Mouse (Mus musculus) left cerebral cortex, adult 9 months (tissue): ENCODE measurements at regions not wholly inside any gene's neighbourhood (a gene's known extent, or its start where the extent isn't known, plus 50 kb on each side); places are given as distances from the start of the nearest gene placed in this dataset.

ENCODE experiments used
- DNase-seq, 2 experiments: peaks; one replicate each; pipeline ENCODE4 v3.0.0; 2022; ENCODE audit warnings: low spot score in 2 of 2

- no peak for DNase-seq
Measured at GRCm38 (mm10) chr1:120667776-120668175, 65.6 kb downstream of the En1 start.

- DNase-seq = no peak
Measured at GRCm38 (mm10) chr1:120683532-120684245, 81.5 kb downstream of the En1 start.

- DNase-seq = no peak
Measured at GRCm38 (mm10) chr1:120685650-120686244, 83.5 kb downstream of the En1 start.

GRCm38 (mm10) chr1:120691571-120691970, 89.4 kb downstream of the En1 start:
- no peak for DNase-seq

DNA sequence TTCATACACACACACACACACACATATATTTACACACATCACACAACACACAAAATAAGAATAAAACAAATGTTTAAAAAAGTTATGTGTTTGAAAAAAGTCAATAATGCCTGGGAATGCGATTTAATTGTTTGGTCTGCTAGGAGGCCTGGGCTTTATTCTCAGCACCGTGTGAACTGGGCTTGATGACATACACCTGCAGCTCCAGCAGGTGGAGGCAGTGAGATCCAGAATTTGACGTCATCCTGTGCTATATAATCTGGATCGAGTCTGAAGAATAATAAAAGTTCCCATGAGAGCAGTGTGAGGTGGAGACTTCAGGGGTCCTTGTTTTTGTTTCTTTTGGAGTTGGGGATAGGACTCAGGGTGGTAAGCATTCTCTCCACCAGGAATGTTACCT, 96.0 kb downstream of the En1 start:
- DNase-seq = no peak

GRCm38 (mm10) chr1:120704201-120704600, 102.0 kb downstream of the En1 start:
- DNase-seq = no peak

GRCm38 (mm10) chr1:120706011-120706410, 103.8 kb downstream of the En1 start:
- DNase-seq = no peak

DNA sequence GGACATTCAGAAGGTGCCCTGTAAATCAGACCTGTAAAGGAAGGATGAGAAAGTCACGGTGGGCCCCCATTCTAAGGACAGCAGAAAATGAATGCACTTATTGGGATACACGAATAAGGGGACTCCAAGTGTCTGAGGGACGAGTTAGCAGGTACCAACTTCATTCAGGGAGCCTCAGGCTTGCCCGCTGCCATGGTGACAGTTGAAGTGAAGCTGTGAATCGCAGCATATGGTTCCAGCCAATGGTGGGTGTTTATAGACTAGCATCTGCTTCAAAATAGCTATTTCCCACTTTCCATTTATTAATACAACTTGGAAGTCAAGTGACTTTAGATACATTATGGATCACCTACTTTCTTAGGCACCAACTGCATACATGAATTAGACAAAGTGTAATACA, 106.3 kb downstream of the En1 start:
- DNase-seq = peak; percentile 3 to 10

DNA sequence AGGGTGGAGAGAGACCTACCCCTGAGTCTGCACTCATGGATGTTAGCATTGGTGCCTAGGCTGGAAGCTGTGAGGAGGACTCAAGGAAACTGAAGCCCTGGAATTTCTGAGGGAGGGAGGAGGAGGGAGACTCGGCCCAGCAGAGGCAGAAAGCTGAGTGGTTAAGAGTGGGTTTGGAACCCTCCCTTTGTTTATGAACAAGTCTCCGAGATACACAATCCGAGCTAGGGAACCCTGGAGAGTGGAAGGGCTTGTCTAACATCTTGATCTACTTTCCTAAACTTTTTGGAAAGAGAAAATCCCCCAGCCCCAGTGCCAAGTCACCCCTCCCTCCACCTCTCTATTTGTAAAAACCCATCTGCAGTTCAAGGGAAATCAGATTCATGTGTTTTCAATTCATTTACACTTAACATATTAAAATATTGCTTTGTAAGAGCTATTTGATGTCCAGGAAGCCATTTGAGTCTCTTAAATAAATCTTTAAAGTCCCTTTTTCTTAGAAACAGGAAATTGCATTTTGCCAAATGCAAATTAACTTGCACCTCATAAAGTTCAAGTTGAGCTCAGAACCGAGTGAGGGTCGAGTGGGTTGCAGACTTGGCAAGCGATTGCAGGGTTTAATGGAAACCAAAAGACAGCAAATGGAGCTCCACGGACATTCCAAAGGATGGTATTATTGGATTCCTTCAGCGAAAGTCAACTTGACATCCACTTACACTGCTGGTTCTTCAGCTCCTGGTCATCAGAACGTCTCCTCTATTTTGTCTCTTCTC, 113.1 kb downstream of the En1 start:
- no peak for DNase-seq

- peak in 1 of 2 experiments; percentile 16 for DNase-seq
Measured at GRCm38 (mm10) chr1:120726777-120727176, 124.6 kb downstream of the En1 start.

GRCm38 (mm10) chr1:120727427-120727826, 125.2 kb downstream of the En1 start:
- no peak for DNase-seq

DNA sequence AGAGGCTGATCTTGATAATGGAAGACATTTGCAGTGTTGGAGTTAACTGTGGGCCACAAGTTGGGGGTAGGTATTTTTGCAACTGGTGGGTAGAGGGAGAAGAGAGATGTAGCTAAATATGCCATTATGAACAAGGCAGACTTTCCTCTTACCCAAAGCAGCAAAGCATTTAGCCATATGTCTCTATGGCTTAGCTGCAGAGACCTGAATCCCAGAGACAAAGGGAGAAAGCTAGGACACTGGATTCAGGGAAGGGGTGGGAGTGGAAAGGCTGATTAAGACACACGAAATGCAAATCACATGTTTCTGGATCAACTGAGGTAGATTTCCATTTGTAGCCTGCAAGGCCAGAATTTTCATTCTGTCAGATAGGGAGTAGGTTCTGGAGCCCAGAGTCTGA, 129.8 kb downstream of the En1 start:
- no peak for DNase-seq

DNA sequence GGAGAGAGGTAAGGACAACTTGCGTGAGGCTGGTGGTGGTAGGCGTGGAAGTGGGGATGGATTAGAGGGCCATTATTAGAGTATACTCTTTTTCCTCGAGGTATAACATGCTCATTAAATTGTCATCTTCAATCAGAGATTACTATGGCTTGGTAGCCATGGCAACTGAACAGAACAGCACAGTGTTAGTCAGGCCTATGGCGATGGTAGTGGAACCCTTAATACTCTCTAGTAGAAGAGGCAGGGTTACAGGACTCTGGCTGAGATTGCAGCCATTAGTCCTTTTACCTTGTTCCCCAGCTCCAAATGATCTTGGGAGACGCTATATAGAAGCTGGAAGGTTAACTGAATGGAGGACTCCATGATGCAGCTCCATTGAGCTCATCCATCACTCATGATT, 131.5 kb downstream of the En1 start:
- DNase-seq = no peak

- DNase-seq = no peak
Measured at GRCm38 (mm10) chr1:120734846-120735245, 132.6 kb downstream of the En1 start.

DNA sequence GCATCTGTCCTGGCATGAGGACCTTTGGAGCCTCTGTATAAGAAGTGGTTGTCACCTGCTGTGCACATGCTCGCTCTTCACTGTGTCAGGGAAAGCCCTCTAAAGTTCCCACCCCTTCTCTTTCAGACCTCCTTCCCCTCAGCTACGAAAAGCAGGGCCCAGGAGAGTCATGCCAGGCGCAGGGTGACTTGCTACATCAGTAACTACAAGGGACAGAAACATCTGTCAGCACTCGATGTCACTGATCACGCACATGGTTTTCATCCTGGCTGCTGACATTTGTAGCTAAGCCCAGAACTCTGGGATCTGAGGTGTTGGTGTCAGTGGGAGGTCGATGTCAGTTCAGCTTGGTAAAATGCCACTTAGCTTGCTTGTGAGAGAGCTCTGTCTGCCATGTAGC, 137.3 kb downstream of the En1 start:
- no peak for DNase-seq

- DNase-seq = no peak
Measured at GRCm38 (mm10) chr1:120741091-120741740, 139.0 kb downstream of the En1 start.

- no peak for DNase-seq
Measured at GRCm38 (mm10) chr1:120748963-120749362, 146.7 kb downstream of the En1 start.

- no peak for DNase-seq
Measured at GRCm38 (mm10) chr1:120753406-120753805, 151.2 kb downstream of the En1 start.

DNA sequence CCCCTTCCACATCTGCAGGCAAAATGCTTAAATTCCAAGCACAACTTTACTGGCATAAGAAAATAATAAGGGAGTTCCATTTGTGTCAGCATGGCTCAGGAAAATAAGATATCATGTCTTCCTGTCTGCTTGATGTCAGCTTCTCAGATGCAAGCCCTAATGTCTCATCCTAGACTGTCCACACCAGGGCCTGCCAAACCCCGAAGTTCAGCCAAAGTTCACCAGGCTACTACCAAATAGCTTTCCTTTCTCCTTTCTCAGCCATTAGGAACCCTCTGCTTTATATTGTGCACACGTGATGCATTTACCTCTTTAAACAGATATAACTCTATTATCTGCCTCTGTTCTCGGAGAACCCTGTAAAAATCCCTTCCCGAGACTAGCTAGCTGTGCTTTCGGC, 152.1 kb downstream of the En1 start:
- DNase-seq = no peak

DNA sequence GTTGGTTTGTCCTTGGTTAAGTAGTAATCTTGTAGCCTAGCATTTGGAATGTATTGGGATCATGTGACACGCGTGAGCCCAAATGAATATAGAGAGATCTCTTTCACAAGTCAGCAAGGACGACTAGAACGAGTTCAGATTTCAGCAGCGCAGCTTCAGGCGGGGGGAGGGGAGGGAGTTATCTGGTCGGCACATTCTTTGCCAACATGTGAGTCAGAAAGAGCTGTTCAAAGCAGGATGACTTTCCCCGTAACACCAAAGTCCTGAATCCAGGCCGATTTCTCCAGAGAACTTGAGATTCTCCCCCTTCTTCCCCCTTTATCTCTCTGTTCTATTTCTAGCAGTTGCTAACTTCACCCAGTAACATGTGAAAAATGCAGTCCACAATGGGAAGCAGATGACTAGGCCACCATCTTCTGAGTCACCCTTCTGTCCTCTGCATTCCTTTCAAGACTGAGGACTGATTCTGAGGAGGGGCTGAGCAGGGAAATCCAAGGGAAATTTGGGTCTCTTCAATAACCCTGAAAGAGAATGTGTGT, 155.1 kb downstream of the En1 start:
- peak in 1 of 2 experiments; percentile 11 for DNase-seq

DNA sequence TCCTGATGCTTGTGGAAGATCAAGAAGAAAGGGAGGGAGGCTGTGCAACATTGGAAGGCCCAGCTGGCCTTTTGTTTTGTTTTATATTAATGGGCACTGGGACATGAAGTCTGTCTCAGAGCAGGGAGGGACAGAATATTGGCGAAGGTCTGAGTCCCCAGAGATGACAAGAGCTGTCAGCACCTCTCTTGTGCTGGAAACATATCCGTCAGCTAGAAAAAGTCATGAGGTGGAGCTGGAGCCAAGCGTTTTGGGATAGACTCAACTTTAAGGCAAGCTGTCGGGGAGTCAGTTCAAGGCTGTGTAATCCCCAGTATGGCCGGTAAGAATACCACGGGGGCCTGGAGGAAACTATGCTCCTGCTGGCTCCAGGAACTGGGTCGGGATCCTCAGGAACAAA, 156.0 kb downstream of the En1 start:
- DNase-seq = no peak

GRCm38 (mm10) chr1:120758762-120759161, 156.5 kb downstream of the En1 start:
- DNase-seq = no peak
